Mouse (Mus musculus): Measurements from ENCODE around the gene Adgrg6. TPM values are rescaled to one million over a fixed set of nuclear protein-coding genes. Genes with fewer than 3 reads are reported as not detected.

Adgrg6 gene
- total RNA-seq, 2 experiments from 2014 or later: 2.4 to 2.5 TPM

DNA sequence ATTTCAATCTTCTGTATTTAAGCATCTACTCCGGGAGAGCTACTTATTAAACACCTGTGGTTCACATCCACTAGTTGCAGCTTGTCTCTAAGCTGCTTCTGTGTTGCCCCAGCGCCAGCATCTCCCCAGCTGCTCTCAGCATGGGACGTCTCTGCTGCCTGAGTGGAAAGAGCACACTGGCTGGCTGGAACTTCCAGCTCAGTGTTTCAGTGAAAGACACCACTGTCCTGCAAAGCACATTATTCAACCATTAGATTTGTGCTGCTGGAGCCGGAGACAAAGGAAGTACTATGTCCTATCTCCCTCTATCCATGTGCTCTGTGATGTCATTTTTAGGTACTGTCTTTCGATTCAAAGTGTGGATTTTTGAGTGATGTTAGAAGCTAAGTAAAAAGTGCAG is 63.0 kb downstream of the Adgrg6 start:
- Histone ChIP-seq H3K4me3 (no peak overlapping the region), H3K27ac (no peak overlapping the region)
- intact Hi-C loops (cut with DNase I): no loop called here
- no peak for TF ChIP-seq CTCF (IDR thresholded peaks at IDR 0.05)
- DNase-seq (ENCODE audit: extremely low spot score in 1 of 2, low spot score in 2 of 2): peak in 1 of 2 experiments; percentile 10

DNA sequence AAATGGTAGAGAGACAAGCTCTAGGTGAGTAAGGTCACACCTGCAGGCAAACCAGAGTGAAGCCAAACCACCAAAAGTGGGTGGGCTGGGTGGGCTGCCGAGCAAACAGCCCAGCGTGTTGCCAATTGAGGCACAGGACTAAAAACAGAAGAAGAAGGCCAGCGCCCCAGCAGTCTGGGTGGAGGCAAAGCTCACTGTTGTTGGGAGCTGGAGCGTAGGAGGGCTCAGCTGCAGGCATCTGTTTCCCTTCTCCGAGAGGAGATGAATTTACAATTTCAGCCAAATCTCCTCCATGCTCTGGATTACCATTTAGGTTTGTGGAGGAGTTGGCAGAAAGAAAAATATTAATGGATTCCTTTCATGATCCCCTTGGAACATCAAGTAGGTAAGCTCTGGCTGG is 64.5 kb downstream of the Adgrg6 start:
- Histone ChIP-seq H3K4me3 (no peak overlapping the region), H3K27ac (no peak overlapping the region)
- DNase-seq (ENCODE audit: extremely low spot score in 1 of 2, low spot score in 2 of 2): peak in 1 of 2 experiments; percentile 24
- intact Hi-C loops (cut with DNase I): no loop called here
- no peak for TF ChIP-seq CTCF (IDR thresholded peaks at IDR 0.05)

DNA sequence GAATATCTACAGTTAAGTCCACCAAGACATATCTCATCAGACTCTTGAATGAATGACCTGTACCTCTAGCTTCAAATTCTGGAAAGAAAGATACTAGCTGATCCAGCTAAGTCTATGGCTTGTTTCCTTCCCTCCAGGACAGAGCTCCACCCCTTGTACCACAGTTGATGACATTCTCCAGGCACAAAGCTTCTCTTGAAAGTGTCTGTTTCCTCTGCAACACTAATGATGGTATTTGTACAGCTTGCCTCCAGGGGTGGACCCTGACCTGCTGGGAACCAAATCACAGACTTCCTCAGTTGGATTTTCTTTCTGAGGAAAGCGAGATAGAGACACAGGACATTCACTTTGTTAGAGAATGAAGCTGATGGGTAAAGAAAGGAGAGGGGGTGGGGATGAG is 69.1 kb downstream of the Adgrg6 start:
- TF ChIP-seq CTCF (IDR thresholded peaks at IDR 0.05): no peak
- intact Hi-C loops (cut with DNase I): no loop called here
- Histone ChIP-seq H3K4me3 (no peak overlapping the region), H3K27ac (no peak overlapping the region)
- DNase-seq (ENCODE audit: extremely low spot score in 1 of 2, low spot score in 2 of 2): no peak

DNA sequence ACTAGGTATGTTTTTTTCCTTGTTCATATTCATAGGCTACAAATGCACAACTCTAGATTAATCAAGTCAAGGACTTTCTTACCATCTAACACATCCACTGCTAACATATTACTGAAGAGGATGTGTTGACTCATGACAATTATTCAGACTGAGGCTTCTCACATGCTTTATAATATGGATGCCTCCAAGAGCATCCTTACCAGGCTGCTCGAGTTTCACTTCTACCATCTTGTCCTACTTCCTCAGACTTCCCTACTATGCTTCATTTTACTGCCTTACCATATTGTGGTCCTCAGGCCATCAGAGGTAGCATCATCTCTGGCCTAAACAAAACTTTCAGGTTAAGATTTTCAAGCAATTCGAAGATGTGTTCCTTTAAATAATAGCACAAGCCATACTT is 69.8 kb downstream of the Adgrg6 start:
- TF ChIP-seq CTCF (IDR thresholded peaks at IDR 0.05): no peak
- H3K27ac ChIP-seq: no peak overlapping the region
- no peak for DNase-seq (ENCODE audit: extremely low spot score in 1 of 2, low spot score in 2 of 2)
- no peak overlapping the region for H3K4me3 ChIP-seq
- intact Hi-C loops (cut with DNase I): no loop called here

DNA sequence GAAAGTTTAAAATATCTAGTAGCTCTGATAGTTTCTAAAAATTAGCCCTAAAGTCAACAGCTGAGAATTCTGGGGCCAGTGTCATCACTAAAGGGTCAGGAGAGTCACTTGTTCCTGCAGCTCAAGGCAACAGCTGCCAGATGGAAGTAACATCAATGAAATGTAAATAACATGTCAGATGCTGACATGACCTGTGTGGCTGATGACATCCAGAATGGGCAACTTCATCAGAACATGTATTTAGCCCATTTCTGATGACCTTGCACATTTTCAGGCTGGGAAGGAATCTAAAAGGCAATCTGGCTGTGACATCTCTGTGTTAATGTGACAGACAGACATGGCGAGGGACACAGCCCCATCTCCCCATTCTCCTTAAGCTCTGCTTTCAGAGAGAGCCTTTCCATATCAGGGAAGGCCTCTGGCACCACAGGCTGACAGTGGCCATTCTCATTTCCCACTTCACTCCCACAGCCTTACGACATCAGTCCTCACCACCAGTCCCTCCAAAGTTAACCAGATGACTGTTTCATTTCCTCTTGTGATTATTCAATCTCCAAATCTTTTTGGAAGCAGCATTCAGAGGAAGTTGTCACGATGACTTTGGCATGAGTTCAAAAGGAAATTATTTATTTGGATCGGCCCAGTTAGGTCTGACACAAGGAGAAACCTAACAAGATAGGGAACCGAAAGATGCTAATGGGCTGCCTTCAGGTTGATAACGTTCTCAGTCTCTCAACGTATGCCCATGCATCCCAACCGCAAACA is 70.7 kb downstream of the Adgrg6 start:
- no peak for DNase-seq (ENCODE audit: extremely low spot score in 1 of 2, low spot score in 2 of 2)
- intact Hi-C loops (cut with DNase I): no loop called here
- Histone ChIP-seq H3K4me3 (no peak overlapping the region), H3K27ac (no peak overlapping the region)
- TF ChIP-seq CTCF (IDR thresholded peaks at IDR 0.05): no peak

DNA sequence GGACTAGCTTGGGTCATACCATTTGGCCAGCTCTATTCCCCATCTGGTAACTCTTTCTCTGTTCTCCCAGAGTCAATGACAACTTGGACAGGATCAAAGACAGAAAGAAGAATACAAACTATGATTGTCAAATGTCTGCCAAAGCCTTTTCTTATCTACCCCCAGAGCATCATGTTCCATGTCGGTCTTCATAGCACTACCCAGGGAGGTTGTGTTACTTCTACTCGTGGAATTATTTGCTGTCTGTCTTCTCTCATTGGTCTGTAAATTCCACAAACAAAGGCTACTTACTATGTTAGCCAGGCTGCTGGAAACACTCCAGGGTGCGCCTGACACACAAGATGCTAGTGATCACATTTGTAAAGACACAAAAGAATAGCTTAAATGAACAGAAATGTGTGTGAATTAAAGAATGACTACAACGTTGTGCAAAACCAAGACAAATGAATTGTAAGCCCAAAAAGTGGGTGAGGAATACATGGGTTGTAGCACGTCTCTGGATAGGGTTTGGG is 74.4 kb downstream of the Adgrg6 start:
- no peak overlapping the region for H3K4me3 ChIP-seq
- TF ChIP-seq CTCF (IDR thresholded peaks at IDR 0.05): no peak
- intact Hi-C loops (cut with DNase I): no loop called here
- DNase-seq (ENCODE audit: extremely low spot score in 1 of 2, low spot score in 2 of 2): no peak
- H3K27ac ChIP-seq: no peak overlapping the region

DNA sequence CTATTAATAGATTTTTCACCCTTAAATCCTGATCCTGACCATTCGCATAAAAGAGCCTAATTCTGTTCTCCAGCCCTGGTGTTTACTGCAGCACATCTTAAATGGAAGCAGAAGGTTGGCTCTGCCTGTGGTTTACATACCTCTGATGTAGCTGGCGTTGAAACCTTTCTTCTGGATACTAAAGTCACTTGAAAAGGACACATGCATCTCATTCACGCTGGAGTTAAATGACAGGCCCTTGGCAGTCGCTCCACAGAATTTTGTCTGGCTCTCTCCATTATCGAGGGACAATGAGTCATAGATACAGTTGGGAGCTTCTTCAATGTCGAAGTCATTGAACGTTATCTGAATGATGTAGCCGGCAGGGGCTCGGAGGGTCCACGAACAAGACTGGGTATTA is 76.8 kb downstream of the Adgrg6 start:
- intact Hi-C loops (cut with DNase I): no loop called here
- H3K27ac ChIP-seq: no peak overlapping the region
- no peak overlapping the region for H3K4me3 ChIP-seq
- no peak for DNase-seq (ENCODE audit: extremely low spot score in 1 of 2, low spot score in 2 of 2)
- TF ChIP-seq CTCF (IDR thresholded peaks at IDR 0.05): no peak

DNA sequence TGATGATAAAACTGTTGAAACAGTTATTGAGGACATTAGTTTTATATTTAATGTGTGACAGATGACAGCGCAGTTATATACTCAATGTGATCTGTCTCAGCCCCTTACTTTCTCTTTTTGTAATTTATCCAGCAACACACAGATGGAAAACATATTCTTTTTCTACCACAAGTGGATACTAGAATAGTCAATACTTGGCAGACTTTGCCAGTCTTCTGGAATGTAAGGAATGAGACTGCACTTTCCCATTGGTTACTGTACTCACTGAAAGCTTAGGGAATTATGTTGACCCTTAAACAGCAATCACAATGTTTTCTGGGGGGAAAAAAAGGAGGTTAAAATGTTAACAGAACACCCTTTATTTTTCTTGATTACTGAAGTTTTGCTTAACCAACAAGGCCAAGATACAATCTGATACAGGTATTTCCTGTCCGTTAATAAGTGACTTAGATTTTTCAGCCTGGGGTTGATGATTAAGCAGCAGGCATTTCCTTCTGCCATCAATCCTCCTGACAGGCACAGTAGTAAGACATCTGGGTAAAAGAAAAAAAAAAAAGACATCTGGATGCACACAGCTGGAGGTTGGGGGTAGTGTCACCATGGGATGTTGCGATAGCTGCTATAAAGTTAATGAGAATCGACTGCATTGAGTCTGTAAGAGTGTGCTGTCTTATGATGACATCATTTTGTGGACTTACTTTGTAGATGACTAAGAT is 81.5 kb downstream of the Adgrg6 start:
- no peak overlapping the region for H3K4me3 ChIP-seq
- no peak for DNase-seq (ENCODE audit: extremely low spot score in 1 of 2, low spot score in 2 of 2)
- intact Hi-C loops (cut with DNase I): no loop called here
- TF ChIP-seq CTCF (IDR thresholded peaks at IDR 0.05): no peak
- H3K27ac ChIP-seq: no peak overlapping the region

DNA sequence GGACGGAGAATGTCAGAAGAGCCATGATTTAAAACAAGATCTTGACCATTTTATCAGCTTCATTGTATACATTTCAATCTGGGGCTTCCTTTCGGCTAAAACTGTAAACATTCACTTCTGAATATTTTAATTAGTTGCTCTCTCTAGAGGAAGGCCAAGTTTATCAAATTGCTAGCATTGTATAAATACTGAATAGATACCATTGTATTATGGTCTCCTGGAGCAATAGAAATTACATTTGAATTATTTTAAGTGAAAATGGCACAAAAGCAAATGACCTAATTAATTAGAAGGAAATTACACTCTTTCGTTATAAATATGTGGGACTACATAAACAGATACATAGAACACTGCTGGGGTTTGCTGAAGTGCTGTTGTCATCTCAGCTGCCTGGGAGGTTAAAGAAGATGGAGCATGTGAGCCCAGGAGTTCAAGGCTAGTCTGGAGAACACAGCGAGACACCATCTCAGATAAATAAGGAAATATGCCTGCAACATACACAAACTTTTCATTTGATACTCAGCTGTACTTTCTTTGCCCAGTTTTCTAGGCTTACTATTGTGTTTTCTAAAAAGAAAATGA is 84.4 kb downstream of the Adgrg6 start:
- no peak for DNase-seq (ENCODE audit: extremely low spot score in 1 of 2, low spot score in 2 of 2)
- intact Hi-C loops (cut with DNase I): no loop called here

DNA sequence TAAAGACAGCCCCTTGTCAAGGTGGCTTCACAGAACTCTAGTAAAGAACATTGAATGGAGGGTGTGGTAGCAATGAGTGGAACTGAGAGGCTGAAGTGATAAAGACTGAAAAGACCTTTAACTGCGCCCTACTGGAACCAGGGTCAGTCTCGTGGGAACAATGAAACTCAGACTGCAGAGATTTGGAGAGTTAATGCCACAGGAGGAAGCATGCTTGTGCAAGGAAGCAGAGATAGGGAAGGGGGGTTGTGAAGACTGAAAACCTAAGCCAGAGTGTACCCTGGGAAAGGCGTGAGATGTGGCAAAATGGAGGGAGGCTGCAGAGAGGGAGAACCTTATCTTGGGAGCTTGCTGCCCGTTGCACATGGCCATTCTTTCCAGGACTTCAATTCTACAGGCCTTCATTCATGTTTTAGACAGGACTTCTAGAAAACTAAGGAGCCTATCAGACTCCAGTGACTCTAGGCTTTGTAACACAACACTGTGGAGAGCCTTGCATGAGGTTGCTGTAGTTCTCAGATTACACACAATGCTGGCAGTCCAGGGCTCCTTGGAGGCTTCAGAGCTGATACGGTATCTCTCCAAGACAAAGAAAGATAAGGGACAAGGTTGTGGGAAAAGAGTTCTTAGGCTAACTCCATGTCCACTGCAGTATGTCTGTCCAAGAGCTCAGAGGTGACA is 85.1 kb downstream of the Adgrg6 start:
- Histone ChIP-seq H3K27ac (no peak overlapping the region), H3K4me3 (no peak overlapping the region)
- no peak for DNase-seq (ENCODE audit: extremely low spot score in 1 of 2, low spot score in 2 of 2)
- intact Hi-C loops (cut with DNase I): no loop called here
- TF ChIP-seq CTCF (IDR thresholded peaks at IDR 0.05): no peak

More for the DNA sequence above, 84.4 kb downstream of the Adgrg6 start:
- H3K4me3 ChIP-seq: no peak overlapping the region
- TF ChIP-seq CTCF (IDR thresholded peaks at IDR 0.05): no peak
- no peak overlapping the region for H3K27ac ChIP-seq

DNA sequence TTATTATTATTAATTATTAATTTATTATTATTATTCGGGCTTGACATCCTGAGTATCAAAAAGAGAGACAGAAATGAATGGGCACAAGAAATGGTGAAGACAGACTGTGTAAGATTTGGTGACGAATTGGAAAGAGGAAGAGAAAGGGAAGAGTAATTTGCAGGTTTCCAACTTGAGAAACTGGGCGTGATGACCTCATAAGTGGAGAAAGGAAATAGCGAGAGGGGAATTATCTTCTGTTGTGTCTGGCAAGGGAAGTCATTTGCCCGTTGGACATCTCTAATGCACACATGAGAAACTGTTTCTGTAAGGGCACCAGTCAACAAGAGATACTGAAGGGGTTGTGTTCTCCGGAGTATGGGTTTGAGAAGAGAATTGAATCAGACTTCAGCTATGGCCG is 85.6 kb downstream of the Adgrg6 start:
- Histone ChIP-seq H3K4me3 (no peak overlapping the region), H3K27ac (no peak overlapping the region)
- intact Hi-C loops (cut with DNase I): no loop called here
- no peak for DNase-seq (ENCODE audit: extremely low spot score in 1 of 2, low spot score in 2 of 2)
- TF ChIP-seq CTCF (IDR thresholded peaks at IDR 0.05): no peak

DNA sequence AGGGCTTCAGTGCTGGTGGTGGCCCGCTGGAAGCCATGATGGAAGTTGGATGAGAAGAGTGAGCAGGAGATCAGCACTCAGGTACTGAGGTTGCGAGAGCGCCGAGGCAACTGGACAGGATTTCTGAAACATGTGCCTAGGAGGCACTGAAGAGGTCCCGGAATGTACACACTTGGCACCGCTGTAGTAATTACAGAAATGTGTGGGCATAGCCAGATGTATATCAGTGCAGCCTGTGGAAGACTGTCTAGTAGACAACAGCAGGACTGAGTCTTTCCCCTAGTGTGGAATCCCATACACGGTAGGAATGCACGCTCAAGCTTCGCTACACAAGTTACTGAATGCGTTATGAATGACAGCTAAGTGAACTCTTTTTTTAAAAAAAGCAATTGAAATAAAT is 86.1 kb downstream of the Adgrg6 start:
- H3K27ac ChIP-seq: no peak overlapping the region
- TF ChIP-seq CTCF (IDR thresholded peaks at IDR 0.05): no peak
- intact Hi-C loops (cut with DNase I): no loop called here

More for the DNA sequence above, 86.1 kb downstream of the Adgrg6 start:
- no peak overlapping the region for H3K4me3 ChIP-seq
- DNase-seq (ENCODE audit: extremely low spot score in 1 of 2, low spot score in 2 of 2): no peak

Data from left cerebral cortex, adult 2 months (tissue).